Mouse (Mus musculus) natural killer cell, adult 2 months (primary cell): ENCODE results near the gene Sox5.
A peak's percentile ranks its signal among the peaks of the same experiment; 100 is the strongest.

ENCODE experiments used
- DNase-seq, 2 experiments: peaks; one replicate each; pipeline ENCODE4 v3.0.0; 2022; ENCODE audit warnings: low spot score in 2 of 2

Gene Sox5

DNA sequence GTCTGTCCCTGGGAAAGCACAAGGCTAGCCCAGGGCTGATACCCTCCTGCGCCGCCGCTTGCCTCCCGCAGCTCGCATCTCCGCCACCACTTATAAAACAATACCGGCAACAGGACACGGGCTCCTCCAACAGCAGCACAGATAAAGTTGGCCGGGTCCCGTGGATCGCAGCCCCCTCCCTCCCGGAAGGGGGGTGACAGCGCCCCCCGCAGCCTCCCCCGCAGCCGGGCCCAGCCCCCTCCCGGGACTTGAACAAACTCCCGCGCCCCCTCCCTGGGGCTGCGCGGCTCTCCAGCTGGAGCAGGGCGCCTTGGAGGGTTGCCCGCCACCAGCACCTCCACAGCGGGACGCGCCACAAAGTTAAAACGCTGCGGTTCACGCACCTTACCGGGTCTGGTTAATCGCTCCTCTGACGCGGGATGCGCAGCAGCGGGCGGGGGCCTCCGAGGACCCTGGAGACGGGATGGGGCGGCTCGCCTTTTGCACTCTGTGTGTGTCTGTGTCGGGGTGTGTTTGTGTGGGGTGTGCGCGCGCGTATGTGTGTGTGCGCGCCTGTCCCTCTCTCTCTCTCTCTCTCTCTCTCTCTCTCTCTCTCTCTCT, at the start of gene Sox5:
Sox5 (minus strand) TSS at position 547 of the 600 bp plus-strand sequence.
- DNase-seq, result peak in 1 of 2 experiments; percentile 27

DNA sequence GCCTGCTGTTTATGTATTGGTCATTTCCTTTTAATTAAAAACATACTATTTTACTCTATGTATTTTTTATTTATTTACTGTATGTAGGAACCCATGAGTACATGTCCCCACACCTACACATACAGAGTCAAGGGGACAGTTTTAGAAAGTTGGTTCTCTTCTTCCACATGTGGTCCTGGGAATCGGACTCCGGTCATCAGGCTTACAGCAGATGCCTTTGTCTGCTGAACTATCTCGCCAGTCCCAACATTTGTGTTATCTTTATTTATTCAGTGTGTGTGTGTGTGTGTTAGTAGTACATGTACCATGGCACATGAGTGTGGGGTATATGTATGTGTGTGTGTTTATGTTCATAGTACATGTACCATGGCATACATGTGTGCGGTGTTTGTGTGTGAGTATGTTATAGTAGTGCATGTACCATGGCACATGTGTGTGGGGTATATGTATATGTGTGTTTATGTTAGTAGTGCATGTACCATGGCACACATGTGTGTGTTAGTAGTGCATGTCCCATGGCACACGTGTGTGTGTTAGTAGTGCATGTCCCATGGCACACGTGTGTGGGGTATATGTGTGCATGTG, 43.3 kb upstream of the Sox5 start:
- no peak for DNase-seq

DNA sequence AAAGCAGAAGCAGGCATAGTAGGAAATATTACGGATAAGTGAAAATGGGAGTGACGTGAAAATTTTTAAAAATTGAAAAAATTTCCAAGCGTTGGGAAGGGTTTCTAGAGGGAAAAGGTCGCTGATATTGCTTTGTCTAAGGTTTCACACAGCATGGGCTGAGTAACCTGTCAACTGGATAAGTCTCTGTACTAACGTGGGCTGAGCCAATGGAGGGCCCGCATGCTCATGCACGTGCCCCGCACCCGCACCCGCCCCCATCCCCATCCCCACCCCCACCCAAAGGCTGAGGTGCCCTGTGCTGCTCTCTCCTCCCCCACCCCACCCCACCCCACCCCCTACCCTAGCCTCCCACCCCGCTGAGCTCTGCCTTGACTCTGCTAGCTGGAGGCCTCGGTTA, 42.4 kb upstream of the Sox5 start:
- DNase-seq, result no peak

DNA sequence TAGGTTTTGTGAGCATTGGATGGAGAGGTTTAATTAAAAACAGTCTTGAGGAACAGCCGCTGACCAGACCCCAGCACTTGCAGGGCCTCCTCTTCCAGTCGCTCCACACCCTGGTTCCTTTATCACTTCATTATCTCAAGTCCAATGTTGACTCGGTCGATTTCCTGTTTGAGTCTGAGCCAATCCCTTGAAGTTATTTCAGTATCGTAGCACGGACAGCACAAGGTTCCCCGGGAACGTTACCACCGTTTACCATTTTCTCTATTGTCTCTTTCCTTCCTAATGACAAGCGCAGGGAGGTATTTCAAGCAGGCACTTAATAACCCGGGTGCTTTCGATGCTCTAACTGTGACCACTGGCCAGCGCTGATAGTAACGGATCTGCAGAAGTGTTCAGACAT, 40.8 kb upstream of the Sox5 start:
- DNase-seq, result no peak

DNA sequence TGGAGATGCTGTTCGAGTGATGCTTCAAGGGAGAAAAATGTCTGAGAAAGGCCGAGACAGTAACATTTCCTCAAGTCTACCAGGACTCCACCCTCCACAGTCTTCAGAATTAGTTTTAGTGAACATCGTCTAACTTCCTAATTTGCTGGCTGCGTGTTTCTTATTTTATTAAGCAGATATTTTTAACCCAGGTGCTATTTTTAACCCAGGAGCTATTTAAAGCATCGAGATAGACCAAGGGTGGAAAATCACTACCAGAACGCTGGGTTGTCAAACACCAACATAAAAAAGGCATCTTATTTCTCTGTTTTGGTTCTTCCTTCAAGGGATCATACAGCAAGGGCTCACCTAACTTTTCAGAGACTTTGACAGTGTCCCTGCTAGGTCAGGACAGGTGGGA, 39.2 kb upstream of the Sox5 start:
- no peak for DNase-seq

DNA sequence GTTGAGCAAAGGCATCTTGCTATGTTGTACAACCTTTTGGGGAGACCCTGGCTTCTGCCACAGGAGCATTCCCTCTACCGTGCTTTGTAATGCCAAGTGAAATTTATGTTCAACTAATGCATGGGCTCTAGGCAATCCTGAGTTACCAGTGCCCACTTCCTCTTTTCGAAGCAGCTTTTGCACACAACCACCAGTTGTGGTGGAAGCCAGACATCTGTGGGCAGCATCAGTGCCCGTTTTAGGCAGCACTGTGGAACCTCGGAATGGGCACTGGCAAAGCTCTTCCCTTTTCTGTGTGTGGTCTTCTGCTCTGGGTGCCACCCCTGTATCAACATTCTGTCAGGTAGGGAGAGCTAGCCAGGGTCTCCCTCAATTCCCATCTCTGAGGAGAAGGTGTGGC, 36.2 kb upstream of the Sox5 start:
- peak in 1 of 2 experiments; percentile 46 for DNase-seq

GRCm38 (mm10) chr6:144817329-144817932, 35.7 kb upstream of the Sox5 start:
- peak in 1 of 2 experiments; percentile 2 for DNase-seq

DNA sequence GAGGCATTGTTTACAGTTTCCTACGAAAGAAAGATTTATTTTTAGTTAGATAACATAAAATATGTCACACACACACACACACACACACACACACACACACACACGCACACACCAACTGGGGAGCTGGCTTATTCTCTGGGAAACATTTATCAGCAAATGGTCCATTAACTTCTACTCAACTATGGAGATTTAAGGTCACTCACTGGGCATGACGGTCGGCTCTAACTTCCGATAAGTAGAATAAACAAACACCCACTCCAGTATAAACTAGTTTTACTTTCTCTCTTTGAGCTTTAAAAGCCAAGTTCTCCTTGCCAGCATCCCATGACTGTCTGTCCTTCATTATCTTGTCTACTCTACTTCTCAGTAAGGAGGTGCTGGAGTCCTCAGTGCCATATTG, 33.8 kb upstream of the Sox5 start:
- DNase-seq, result no peak

DNA sequence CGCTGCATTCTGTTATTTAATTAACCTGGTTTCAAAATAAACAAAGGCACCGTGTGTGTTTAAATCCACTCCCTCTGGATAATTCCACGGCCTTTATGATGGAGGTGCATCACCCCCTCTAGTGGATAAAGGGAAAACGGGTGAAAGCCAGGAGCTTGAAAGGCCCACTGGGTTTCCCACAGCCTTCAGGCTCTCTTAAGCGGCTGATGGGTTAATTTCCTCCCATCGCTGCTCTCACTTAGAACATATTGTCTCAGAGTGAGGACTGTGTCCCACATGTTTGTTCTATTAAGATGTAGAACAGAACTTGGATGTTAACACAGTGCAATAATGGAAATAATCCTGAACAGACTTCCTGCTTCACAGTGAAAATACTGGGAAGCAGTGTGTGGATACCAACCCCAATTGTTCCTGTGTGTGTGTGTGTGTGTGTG, 33.2 kb upstream of the Sox5 start:
- DNase-seq, result no peak

DNA sequence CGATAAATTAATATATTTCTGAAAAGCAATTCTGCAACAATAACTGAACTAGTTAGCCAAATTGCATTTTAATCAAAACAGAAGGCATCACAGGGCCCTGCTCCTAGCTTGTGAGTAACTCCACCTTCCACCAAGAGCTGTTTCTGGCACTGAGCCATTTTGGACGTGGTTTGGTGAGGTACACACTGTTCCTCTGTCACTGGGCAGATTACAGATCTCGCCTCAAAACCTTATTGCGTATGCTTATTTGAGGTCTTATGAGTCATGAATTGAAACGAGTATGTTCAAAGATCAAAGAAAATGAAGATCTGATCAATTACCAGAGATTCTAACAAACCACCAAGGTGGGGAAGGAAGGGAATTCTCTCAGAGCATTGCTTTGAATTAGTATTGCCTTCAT, 22.5 kb upstream of the Sox5 start:
- DNase-seq, result peak; percentile 29 to 36

- DNase-seq, result no peak
Observed at GRCm38 (mm10) chr6:144803063-144803462, 21.3 kb upstream of the Sox5 start.

- no peak for DNase-seq
Observed at GRCm38 (mm10) chr6:144794356-144794755, 12.6 kb upstream of the Sox5 start.

DNA sequence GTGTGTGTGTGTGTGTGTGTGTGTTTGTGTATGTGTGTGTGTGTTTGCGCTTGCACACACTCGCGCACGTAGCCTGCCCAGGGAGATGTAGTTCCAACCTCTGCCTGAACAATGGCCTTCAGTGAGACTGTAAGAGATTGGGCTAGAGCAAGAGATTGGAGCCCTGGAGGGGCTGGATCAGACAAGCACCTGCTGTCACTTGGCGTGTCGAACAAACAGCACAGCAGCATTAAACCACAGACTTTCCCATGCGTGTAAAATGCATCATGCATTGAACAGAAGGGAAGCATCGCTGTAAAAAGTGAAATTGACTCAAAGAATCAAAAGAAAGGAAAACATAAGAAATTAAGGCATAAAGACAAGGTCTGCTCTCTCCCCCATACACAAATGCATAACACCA, 11.1 kb upstream of the Sox5 start:
- DNase-seq, result no peak

GRCm38 (mm10) chr6:144783295-144783694, 1.5 kb upstream of the Sox5 start:
- DNase-seq, result no peak

GRCm38 (mm10) chr6:144782866-144783265, 1.1 kb upstream of the Sox5 start:
- no peak for DNase-seq

DNA sequence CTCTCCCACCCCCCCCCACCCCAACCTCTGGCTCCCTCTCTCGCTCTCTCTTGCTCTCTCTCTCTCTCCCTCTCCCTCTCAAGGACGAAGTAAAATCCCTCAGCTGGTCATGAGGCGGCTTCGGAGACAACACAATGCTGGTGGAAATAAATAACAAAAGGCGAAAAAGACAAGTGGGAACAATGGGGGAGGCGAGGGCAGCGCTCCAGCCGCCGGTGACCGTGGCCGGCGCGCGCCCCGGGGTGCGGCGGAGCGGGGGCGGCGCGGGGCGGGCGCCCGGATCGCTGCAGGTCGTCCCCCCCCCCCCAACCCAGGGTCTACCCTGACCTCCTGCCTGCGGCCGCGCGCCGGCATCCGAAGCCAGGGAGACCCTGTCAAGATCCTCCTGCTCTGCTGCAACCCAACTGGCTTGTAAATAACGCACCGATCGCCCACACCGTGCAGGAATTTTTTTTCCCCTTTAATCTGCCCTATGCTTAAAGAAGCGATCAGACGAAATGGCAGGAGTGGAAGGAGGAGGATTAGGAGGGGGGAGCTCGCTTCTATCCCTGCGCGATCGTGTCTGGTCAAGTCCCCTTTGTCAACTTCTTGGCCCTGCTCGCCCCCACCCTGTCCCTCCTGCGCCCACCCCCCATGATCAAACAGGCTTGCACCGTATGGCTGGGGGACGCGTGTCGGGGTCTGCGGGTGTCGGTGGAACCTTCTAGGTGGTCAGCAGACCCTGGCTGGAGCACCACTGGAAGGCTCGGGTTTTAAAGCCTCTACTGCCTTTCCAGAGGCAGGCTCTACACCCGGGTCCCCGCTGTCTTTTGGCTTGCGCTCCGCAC, 467 bp upstream of the Sox5 start:
- DNase-seq, result no peak

- no peak for DNase-seq
Observed at GRCm38 (mm10) chr6:144780608-144781285, 1.0 kb downstream of the Sox5 start.

DNA sequence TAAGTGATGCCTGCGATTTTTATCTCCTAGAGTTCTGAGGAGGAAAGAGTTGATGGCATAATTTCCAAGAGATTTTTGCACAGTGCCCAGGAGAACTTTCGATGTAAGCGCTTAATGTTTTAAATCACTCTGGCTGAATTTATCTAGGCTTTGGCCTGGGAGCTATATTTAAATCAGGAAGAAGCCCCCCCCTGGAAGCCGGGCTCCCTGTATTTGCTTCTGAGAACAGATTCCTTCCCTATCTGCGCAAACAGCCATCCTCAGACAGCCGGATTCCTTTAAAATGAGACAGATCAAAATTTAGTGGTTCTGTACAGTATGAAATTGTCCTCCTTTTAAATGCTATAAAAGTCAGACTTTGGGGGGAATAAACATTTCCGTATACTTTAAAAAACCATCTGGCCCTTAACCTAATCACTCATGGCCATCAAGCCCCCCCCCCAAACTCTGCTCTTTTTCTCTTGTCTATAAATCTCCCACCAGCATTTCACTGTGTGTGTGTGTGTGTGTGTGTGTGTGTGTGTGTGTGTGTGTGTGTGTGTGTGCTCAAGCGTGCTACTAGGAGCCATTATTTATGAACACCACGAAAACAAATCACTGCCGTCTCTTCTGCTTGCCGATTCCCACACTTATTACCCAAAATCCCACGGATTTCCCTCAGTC, 1.7 kb downstream of the Sox5 start:
- DNase-seq, result no peak

DNA sequence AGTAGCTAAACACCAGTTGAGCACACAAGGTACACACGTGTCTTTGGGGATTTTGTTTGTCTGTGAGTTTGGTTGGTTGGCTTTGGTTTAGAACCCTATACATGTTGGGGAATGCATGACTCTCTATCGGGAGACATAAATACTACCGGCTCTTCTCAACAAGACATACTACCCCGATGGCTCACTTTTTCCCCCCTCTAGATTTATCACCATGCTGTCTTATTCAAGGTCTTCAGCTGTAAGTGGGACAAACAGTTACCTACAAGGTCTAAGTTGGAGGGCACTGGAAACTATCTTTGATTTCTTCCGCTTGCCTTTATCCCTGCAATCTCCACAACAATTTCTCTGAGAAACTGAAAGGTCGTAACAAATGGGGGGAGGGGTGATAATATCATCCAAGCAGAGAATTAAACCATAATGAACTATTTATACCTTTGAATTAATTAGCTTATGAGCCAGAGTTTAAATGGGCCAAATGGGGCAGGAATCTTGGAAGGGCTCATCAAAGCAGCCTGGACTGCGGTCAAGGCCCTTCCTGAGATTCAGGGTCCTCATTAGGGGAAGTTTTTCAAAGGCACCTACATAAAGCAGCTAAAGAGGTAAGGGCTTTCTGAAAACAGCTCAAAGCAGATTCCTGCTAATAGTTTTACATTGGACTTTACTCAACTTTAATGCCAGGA, 4.3 kb downstream of the Sox5 start:
- DNase-seq, result no peak

DNA sequence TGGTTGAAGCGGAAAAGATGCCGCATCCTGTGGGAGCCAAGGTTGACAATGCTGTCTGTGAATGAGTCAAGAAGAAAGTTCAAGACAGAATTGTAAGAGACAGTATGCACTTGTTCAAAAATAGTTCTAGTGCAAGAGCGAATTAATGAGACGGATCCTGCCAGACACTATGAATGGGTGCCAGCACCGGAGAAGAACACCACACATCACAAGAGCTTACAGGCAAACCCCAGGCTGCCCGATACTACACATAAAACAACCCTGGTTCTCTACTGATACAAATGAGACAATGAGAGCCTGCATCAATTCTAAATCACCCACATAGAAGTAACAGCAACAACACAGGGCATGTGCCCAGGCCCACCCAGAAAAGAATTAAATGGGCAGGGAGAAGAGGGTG, 8.0 kb downstream of the Sox5 start:
- DNase-seq, result no peak

- DNase-seq, result no peak
Observed at GRCm38 (mm10) chr6:144772985-144773384, 8.8 kb downstream of the Sox5 start.
